Mouse (Mus musculus) myocyte (in vitro differentiated cells): Measurements from ENCODE around the gene Acr. TPM values are rescaled to one million over a fixed set of nuclear protein-coding genes. Genes with fewer than 3 reads are reported as not detected.

Source experiments
- H3K27me3 ChIP-seq: one replicate; pipeline ENCODE4 v1.6.1; 2011; ENCODE audit not compliant: control insufficient read depth, insufficient read depth, insufficient read length
- H3K36me3 ChIP-seq: one replicate; pipeline ENCODE4 v1.6.1; 2011; ENCODE audit not compliant: control insufficient read depth, insufficient read depth
- H3K4me2 ChIP-seq: one replicate; pipeline ENCODE4 v1.6.1; 2011; ENCODE audit warnings: low read depth, control low read depth
- H3K4me3 ChIP-seq: one replicate; pipeline ENCODE4 v1.5.1; 2011; ENCODE audit warnings: mild to moderate bottlenecking, control low read depth, moderate library complexity
- H3K79me2 ChIP-seq: one replicate; pipeline ENCODE4 v1.6.1; 2011; ENCODE audit not compliant: control insufficient read depth, insufficient read depth
- H3ac ChIP-seq: one replicate; pipeline ENCODE4 v1.6.1; 2011; ENCODE audit not compliant: control insufficient read depth, insufficient read length
- CEBPB ChIP-seq: IDR thresholded peaks from 2 replicates; pipeline ENCODE4 v1.6.1; 2011; ENCODE audit warnings: mild to moderate bottlenecking, moderate library complexity; ENCODE audit not compliant: poor library complexity, insufficient read depth, severe bottlenecking
- E2F4 ChIP-seq: IDR thresholded peaks from one replicate; pipeline ENCODE4 v1.6.1; 2011; ENCODE audit warnings: mild to moderate bottlenecking, control low read depth, moderate library complexity; ENCODE audit not compliant: insufficient read depth
- MAX ChIP-seq: IDR thresholded peaks from one replicate; pipeline ENCODE4 v1.6.1; 2011; ENCODE audit warnings: low read depth, mild to moderate bottlenecking, control low read depth
- MYOD1 ChIP-seq, 3 experiments: IDR thresholded peaks; one replicate each; pipeline ENCODE4 v1.6.1; 2011; ENCODE audit warnings: control low read depth in 2 of 3, low read depth in 2 of 3, mild to moderate bottlenecking in 2 of 3, moderate library complexity in 1 of 3; ENCODE audit not compliant: insufficient read length in 2 of 3, control insufficient read depth in 1 of 3
- MYOG ChIP-seq, 3 experiments: IDR thresholded peaks; one replicate each; pipeline ENCODE4 v1.6.1; 2011; ENCODE audit warnings: control low read depth in 2 of 3, low read depth in 2 of 3, mild to moderate bottlenecking in 2 of 3; ENCODE audit not compliant: insufficient read length in 2 of 3, control insufficient read depth in 1 of 3, insufficient read depth in 1 of 3
- POLR2A ChIP-seq: IDR thresholded peaks from one replicate; pipeline ENCODE4 v1.6.1; 2011; ENCODE audit warnings: low read depth, mild to moderate bottlenecking, control low read depth, moderate library complexity; ENCODE audit not compliant: insufficient read length
- POLR2AphosphoS2 ChIP-seq: IDR thresholded peaks from one replicate; pipeline ENCODE4 v1.6.1; 2011; ENCODE audit warnings: low read depth, control low read depth; ENCODE audit not compliant: insufficient read length
- REST ChIP-seq: IDR thresholded peaks from one replicate; pipeline ENCODE4 v1.6.1; 2011; ENCODE audit warnings: mild to moderate bottlenecking, control low read depth, moderate library complexity; ENCODE audit not compliant: insufficient read depth, insufficient read length
- SRF ChIP-seq: IDR thresholded peaks from one replicate; pipeline ENCODE4 v1.6.1; 2011; ENCODE audit warnings: low read depth; ENCODE audit not compliant: control insufficient read depth, insufficient read length
- TCF12 ChIP-seq: IDR thresholded peaks from one replicate; pipeline ENCODE4 v1.6.1; 2011; ENCODE audit warnings: mild to moderate bottlenecking, control low read depth; ENCODE audit not compliant: poor library complexity, insufficient read depth, severe bottlenecking
- TCF3 ChIP-seq: IDR thresholded peaks from one replicate; pipeline ENCODE4 v1.6.1; 2011; ENCODE audit warnings: low read depth, control low read depth; ENCODE audit not compliant: insufficient read length
- USF1 ChIP-seq: IDR thresholded peaks from one replicate; pipeline ENCODE4 v1.6.1; 2011; ENCODE audit warnings: low read depth, mild to moderate bottlenecking, control low read depth, moderate library complexity
- polyA plus RNA-seq: library from polyadenylated mRNA; unstranded; fragments of >200 nt; fragmentation: generic; extraction: Trizol; gene quantifications from one replicate; pipeline ENCODE4 v1.2.1, GENCODE M21; 2012; ENCODE audit warnings: missing spikeins

The Acr gene
- polyA plus RNA-seq, 1 experiment, result not detected

GRCm38 (mm10) chr15:89547321-89547720 lies 20.8 kb upstream of the Acr start:
- TF ChIP-seq SRF (no peak), CEBPB (no peak), USF1 (no peak), MAX (no peak), MYOG (IDR thresholded peaks at IDR 0.05; ENCODE audit: control insufficient read depth in 1 of 3, insufficient read depth in 1 of 3, insufficient read length in 2 of 3, low read depth in 2 of 3) (no peak), MYOD1 (IDR thresholded peaks at IDR 0.05; ENCODE audit: control insufficient read depth in 1 of 3, insufficient read length in 2 of 3, low read depth in 2 of 3) (no peak), REST (no peak), POLR2A (no peak), TCF12 (no peak), E2F4 (no peak), POLR2AphosphoS2 (no peak), TCF3 (no peak)
- Histone ChIP-seq H3K79me2 (no peaks in the 10 kb centered on the region), H3K4me2 (no peak overlapping the region), H3K27me3 (peaks cover 34% of the 10 kb centered on the region), H3K4me3 (no peak overlapping the region), H3K36me3 (no peaks in the 10 kb centered on the region), H3ac (no peak overlapping the region)

- no peak overlapping the region for H3K4me3 ChIP-seq
- no peaks in the 10 kb centered on the region for H3K79me2 ChIP-seq
- no peak for TF ChIP-seq TCF3
- TF ChIP-seq MYOG (IDR thresholded peaks at IDR 0.05; ENCODE audit: control insufficient read depth in 1 of 3, insufficient read depth in 1 of 3, insufficient read length in 2 of 3, low read depth in 2 of 3), result no peak
- TF ChIP-seq E2F4, result no peak
- no peak for TF ChIP-seq SRF
- TF ChIP-seq CEBPB, result no peak
- no peak for TF ChIP-seq USF1
- no peak for TF ChIP-seq TCF12
- no peak for TF ChIP-seq MYOD1 (IDR thresholded peaks at IDR 0.05; ENCODE audit: control insufficient read depth in 1 of 3, insufficient read length in 2 of 3, low read depth in 2 of 3)
- no peak for TF ChIP-seq POLR2A
- no peak overlapping the region for H3ac ChIP-seq
- H3K4me2 ChIP-seq, result no peak overlapping the region
- H3K27me3 ChIP-seq, result peaks cover 34% of the 10 kb centered on the region
- no peaks in the 10 kb centered on the region for H3K36me3 ChIP-seq
Observed at GRCm38 (mm10) chr15:89547824-89548601, 20.1 kb upstream of the Acr start.

- H3K4me3 ChIP-seq, result no peak overlapping the region
- H3K36me3 ChIP-seq, result no peaks in the 10 kb centered on the region
- no peak overlapping the region for H3ac ChIP-seq
- peaks cover 34% of the 10 kb centered on the region for H3K27me3 ChIP-seq
- no peak overlapping the region for H3K4me2 ChIP-seq
- TF ChIP-seq TCF3 (no peak), TCF12 (no peak), MYOG (IDR thresholded peaks at IDR 0.05; ENCODE audit: control insufficient read depth in 1 of 3, insufficient read depth in 1 of 3, insufficient read length in 2 of 3, low read depth in 2 of 3) (no peak), USF1 (no peak)
- H3K79me2 ChIP-seq, result no peaks in the 10 kb centered on the region
Observed at GRCm38 (mm10) chr15:89548837-89549236, 19.3 kb upstream of the Acr start.

- Histone ChIP-seq H3K79me2 (no peaks in the 10 kb centered on the region), H3K4me3 (no peak overlapping the region), H3ac (no peak overlapping the region), H3K27me3 (peaks cover 30% of the 10 kb centered on the region), H3K36me3 (no peaks in the 10 kb centered on the region), H3K4me2 (no peak overlapping the region)
- TF ChIP-seq CEBPB (no peak), E2F4 (no peak), MYOG (IDR thresholded peaks at IDR 0.05; ENCODE audit: control insufficient read depth in 1 of 3, insufficient read depth in 1 of 3, insufficient read length in 2 of 3, low read depth in 2 of 3) (no peak), MYOD1 (IDR thresholded peaks at IDR 0.05; ENCODE audit: control insufficient read depth in 1 of 3, insufficient read length in 2 of 3, low read depth in 2 of 3) (no peak), MAX (no peak), SRF (no peak), POLR2AphosphoS2 (no peak), USF1 (no peak), TCF3 (no peak), POLR2A (no peak), TCF12 (no peak), REST (no peak)
Observed at GRCm38 (mm10) chr15:89550506-89550905, 17.6 kb upstream of the Acr start.

- TF ChIP-seq POLR2AphosphoS2 (no peak), REST (no peak), MYOG (IDR thresholded peaks at IDR 0.05; ENCODE audit: control insufficient read depth in 1 of 3, insufficient read depth in 1 of 3, insufficient read length in 2 of 3, low read depth in 2 of 3) (no peak), E2F4 (no peak), CEBPB (no peak), USF1 (no peak), TCF3 (no peak), MYOD1 (IDR thresholded peaks at IDR 0.05; ENCODE audit: control insufficient read depth in 1 of 3, insufficient read length in 2 of 3, low read depth in 2 of 3) (no peak), MAX (no peak), SRF (no peak)
- Histone ChIP-seq H3ac (no peak overlapping the region), H3K79me2 (no peaks in the 10 kb centered on the region), H3K27me3 (peaks cover 26% of the 10 kb centered on the region), H3K4me2 (no peak overlapping the region), H3K36me3 (no peaks in the 10 kb centered on the region), H3K4me3 (no peak overlapping the region)
Observed at GRCm38 (mm10) chr15:89551733-89552132, 16.4 kb upstream of the Acr start.
